In the genomic region with DNA sequence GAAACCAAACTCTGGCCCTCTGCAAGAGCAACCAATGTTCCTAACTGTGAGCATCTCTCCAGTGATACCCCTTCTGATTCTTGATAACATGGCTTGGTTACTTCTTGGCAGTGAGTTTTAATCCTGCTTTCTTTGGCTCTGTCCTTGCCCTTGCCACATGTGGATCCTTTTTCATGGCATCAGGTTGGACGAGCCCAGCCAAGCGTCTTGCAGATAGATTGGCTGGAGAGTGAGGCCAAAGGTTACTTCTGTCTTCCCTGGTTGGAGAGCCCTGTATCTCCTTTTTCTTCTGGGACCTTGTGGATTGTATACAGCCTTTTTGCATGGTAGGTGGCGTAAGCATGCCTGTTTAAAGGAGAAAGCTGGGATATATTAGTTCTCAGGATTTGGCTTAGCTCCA, we compare ENCODE assay signal across 20 mouse cellular contexts. TPM values are rescaled to one million over a fixed set of nuclear protein-coding genes. Genes with fewer than 3 reads are reported as not detected.
DNase-seq lines count a peak whose midpoint lies in the region.
"Had no signal": no experiment of that assay in that cellular context is flagged by ENCODE, and none has a peak within 500 bp of the region (broad histone marks: within the 10 kb centered on the region; RNA-seq: fewer than 3 reads in every experiment).

No protein-coding gene starts in this region.

- H3K27ac ChIP-seq in brown adipose tissue, adult 24 weeks (replicated peaks; ENCODE audit: low read depth, low read length): peak overlapping the region; percentile 13; the same call in 1 of the 2 replicates
- H3K27ac ChIP-seq: embryonic facial prominence, embryonic 10.5 days; embryonic facial prominence, embryonic 12.5 days; forebrain, embryonic 13.5 days; forebrain, embryonic 15.5 days had no signal

- DNase-seq in adrenal gland, postnatal 14 days: peak; percentile 40
- DNase-seq in adrenal gland, postnatal 25 days: no peak
- DNase-seq in adipocyte (ENCODE audit: low spot score): peak; percentile 57
- DNase-seq in left cerebral cortex, adult 8-10 months (ENCODE audit: low spot score in 2 of 2): no peak
- DNase-seq in cerebellum, postnatal 36 days: no peak
- DNase-seq: adrenal gland, postnatal 36 days; cerebellum, adult 11 months; cerebellum, adult 18-20 months; cerebellum, adult 8-10 months; cerebellum, adult 9-11 months; cerebellum, postnatal 14 days; forebrain, postnatal 0 days had no signal

- no peak overlapping the region for H3K4me3 ChIP-seq in brown adipose tissue, adult 24 weeks (ENCODE audit: insufficient read depth, low read depth, low read length)
- H3K4me3 ChIP-seq: embryonic facial prominence, embryonic 10.5 days; embryonic facial prominence, embryonic 12.5 days; forebrain, embryonic 13.5 days; forebrain, embryonic 15.5 days had no signal

- peaks cover 4% of the 10 kb centered on the region; the same call in 1 of the 2 replicates for H3K4me1 ChIP-seq in brown adipose tissue, adult 24 weeks (ENCODE audit: control insufficient read depth, insufficient read depth, insufficient read length, low read length)
- H3K4me1 ChIP-seq: embryonic facial prominence, embryonic 10.5 days; embryonic facial prominence, embryonic 12.5 days; forebrain, embryonic 13.5 days; forebrain, embryonic 15.5 days had no signal

RNA-seq across cellular contexts. Expression of a gene that starts 18.3 kb away (rescaled TPM):
- total RNA-seq in adrenal gland, postnatal 14 days (2021): 18.1 and 19.3 TPM in 2 replicates
- 15.4 and 27.1 TPM in 2 replicates for total RNA-seq in adrenal gland, postnatal 25 days (2021)
- 37.1 and 40.5 TPM in 2 replicates for polyA plus RNA-seq in brown adipose tissue, adult 24 weeks (2012; ENCODE audit: insufficient read depth, insufficient read length, missing spikeins)
- 10 to 100 TPM; 24.3 to 28.8 (median 25.5) TPM for total RNA-seq in left cerebral cortex, adult 8-10 months (2022)

RNA-seq across cellular contexts. Expression of a gene that starts 35.3 kb away (rescaled TPM):
- 4.4 and 6.2 TPM in 2 replicates for total RNA-seq in adrenal gland, postnatal 14 days (2021)
- 2.5 and 3.3 TPM in 2 replicates for total RNA-seq in adrenal gland, postnatal 25 days (2021)
- 6.8 and 12.9 TPM in 2 replicates for polyA plus RNA-seq in brown adipose tissue, adult 24 weeks (2012; ENCODE audit: insufficient read depth, insufficient read length, missing spikeins)
- total RNA-seq in left cerebral cortex, adult 8-10 months (2022): 1 to 10 TPM; 2.1 to 4.1 (median 2.2) TPM

RNA-seq across cellular contexts. Expression of a gene that starts 42.6 kb away (rescaled TPM):
- total RNA-seq in adrenal gland, postnatal 14 days (2021): 17.0 and 261 TPM in 2 replicates
- 0.46 and 17.5 TPM in 2 replicates for total RNA-seq in adrenal gland, postnatal 25 days (2021)
- polyA plus RNA-seq in brown adipose tissue, adult 24 weeks (2012; ENCODE audit: insufficient read depth, insufficient read length, missing spikeins): 0.96 and 1.3 TPM in 2 replicates
- total RNA-seq in left cerebral cortex, adult 8-10 months (2022): under 1 TPM in 2 of 4 experiments, not detected in 2; 0.16 to 0.35 TPM
- total RNA-seq: forebrain, postnatal 0 days; MEL had no signal
- polyA plus RNA-seq: embryonic facial prominence, embryonic 10.5 days; embryonic facial prominence, embryonic 12.5 days; embryonic facial prominence, embryonic 14.5 days; forebrain, embryonic 11.5 days; forebrain, embryonic 13.5 days; forebrain, embryonic 15.5 days had no signal

Comparison
In these comparisons a context has a peak if more than half of its experiments do, and no peak if none do; other contexts are left out.
1. DNase-seq: peak in adrenal gland, postnatal 14 days (single experiment) and adipocyte (single experiment); none in adrenal gland, postnatal 25 days (single experiment), left cerebral cortex, adult 8-10 months (0 of 2) and cerebellum, postnatal 36 days (0 of 2).